Mouse (Mus musculus): ENCODE data around the gene Hoxa10.

GRCm38 (mm10) chr6:52268341-52268740, 27.7 kb upstream of the Hoxa10 start:
- no peak for TF ChIP-seq CTCF (IDR thresholded peaks at IDR 0.05; ENCODE audit: insufficient read depth, low read depth, low read length)
- no peak for TF ChIP-seq POLR2A (IDR thresholded peaks at IDR 0.05; ENCODE audit: insufficient read depth, low read depth, low read length)

All from olfactory bulb, adult 2 months (tissue).